Mouse (Mus musculus): ENCODE data around the gene Cmpk1. TPM values are rescaled to one million over a fixed set of nuclear protein-coding genes. Genes with fewer than 3 reads are reported as not detected.

Cmpk1 gene
- polyA plus RNA-seq, 1 experiment from 2014 or later: 57.4 TPM

- Histone ChIP-seq H3K4me3 (no peak overlapping the region), H3K9ac (no peak overlapping the region), H3K27ac (replicated peaks) (no peak overlapping the region), H3K4me1 (no peaks in the 10 kb centered on the region), H3K9me3 (no peaks in the 10 kb centered on the region), H3K27me3 (replicated peaks) (peaks cover 75% of the 10 kb centered on the region), H3K4me2 (no peak overlapping the region), H3K36me3 (no peaks in the 10 kb centered on the region)
- WGBS: 42% methylated on average over 5 of the region's 5 CpGs
- ATAC-seq (ENCODE audit: extremely low read depth, insufficient number of reproducible peaks, low FRiP score, low TSS enrichment): no peak
These were observed 42.0 kb downstream of the Cmpk1 start for GRCm38 (mm10) chr4:114945021-114945420.

- Histone ChIP-seq H3K4me3 (no peak overlapping the region), H3K27ac (replicated peaks) (no peak overlapping the region), H3K36me3 (no peaks in the 10 kb centered on the region), H3K9me3 (no peaks in the 10 kb centered on the region), H3K9ac (no peak overlapping the region), H3K4me1 (no peaks in the 10 kb centered on the region), H3K27me3 (replicated peaks) (peaks cover 72% of the 10 kb centered on the region), H3K4me2 (no peak overlapping the region)
- no peak for ATAC-seq (ENCODE audit: extremely low read depth, insufficient number of reproducible peaks, low FRiP score, low TSS enrichment)
- WGBS: 65% methylated on average over 8 of the region's 8 CpGs
These were observed 44.5 kb downstream of the Cmpk1 start for GRCm38 (mm10) chr4:114942583-114942982.

GRCm38 (mm10) chr4:114942112-114942511 lies 44.9 kb downstream of the Cmpk1 start:
- H3K4me2 ChIP-seq: no peak overlapping the region
- no peak for ATAC-seq (ENCODE audit: extremely low read depth, insufficient number of reproducible peaks, low FRiP score, low TSS enrichment)
- H3K4me3 ChIP-seq: no peak overlapping the region
- no peaks in the 10 kb centered on the region for H3K4me1 ChIP-seq
- no peaks in the 10 kb centered on the region for H3K36me3 ChIP-seq
- WGBS: 56% methylated on average over 4 of the region's 4 CpGs
- no peak overlapping the region for H3K9ac ChIP-seq
- no peak overlapping the region for H3K27ac ChIP-seq (replicated peaks)
- no peaks in the 10 kb centered on the region for H3K9me3 ChIP-seq
- peaks cover 74% of the 10 kb centered on the region for H3K27me3 ChIP-seq (replicated peaks)

- ATAC-seq (ENCODE audit: extremely low read depth, insufficient number of reproducible peaks, low FRiP score, low TSS enrichment): no peak
- Histone ChIP-seq H3K4me1 (no peaks in the 10 kb centered on the region), H3K9ac (no peak overlapping the region), H3K36me3 (no peaks in the 10 kb centered on the region), H3K4me3 (no peak overlapping the region), H3K27ac (replicated peaks) (no peak overlapping the region), H3K9me3 (no peaks in the 10 kb centered on the region), H3K27me3 (replicated peaks) (peaks cover 68% of the 10 kb centered on the region), H3K4me2 (no peak overlapping the region)
- 69% methylated on average over 4 of the region's 4 CpGs for WGBS
These were observed 45.7 kb downstream of the Cmpk1 start for GRCm38 (mm10) chr4:114941311-114941710.

GRCm38 (mm10) chr4:114938248-114938647 lies 48.8 kb downstream of the Cmpk1 start:
- Histone ChIP-seq H3K4me1 (no peaks in the 10 kb centered on the region), H3K27me3 (replicated peaks) (peaks cover 69% of the 10 kb centered on the region), H3K4me2 (no peak overlapping the region), H3K4me3 (no peak overlapping the region), H3K9ac (no peak overlapping the region), H3K9me3 (no peaks in the 10 kb centered on the region), H3K36me3 (no peaks in the 10 kb centered on the region), H3K27ac (replicated peaks) (no peak overlapping the region)
- ATAC-seq (ENCODE audit: extremely low read depth, insufficient number of reproducible peaks, low FRiP score, low TSS enrichment): no peak
- 46% methylated on average over 3 of the region's 3 CpGs for WGBS

GRCm38 (mm10) chr4:114937459-114938047 lies 49.5 kb downstream of the Cmpk1 start:
- peaks cover 71% of the 10 kb centered on the region for H3K27me3 ChIP-seq (replicated peaks)
- WGBS: 50% methylated on average over 4 of the region's 4 CpGs
- no peaks in the 10 kb centered on the region for H3K9me3 ChIP-seq
- H3K9ac ChIP-seq: no peak overlapping the region
- no peak overlapping the region for H3K4me3 ChIP-seq
- H3K27ac ChIP-seq (replicated peaks): no peak overlapping the region
- no peak overlapping the region for H3K4me2 ChIP-seq
- ATAC-seq (ENCODE audit: extremely low read depth, insufficient number of reproducible peaks, low FRiP score, low TSS enrichment): no peak
- H3K36me3 ChIP-seq: no peaks in the 10 kb centered on the region
- H3K4me1 ChIP-seq: no peaks in the 10 kb centered on the region

GRCm38 (mm10) chr4:114934188-114934587 lies 52.9 kb downstream of the Cmpk1 start:
- ATAC-seq (ENCODE audit: extremely low read depth, insufficient number of reproducible peaks, low FRiP score, low TSS enrichment): no peak
- Histone ChIP-seq H3K4me1 (no peaks in the 10 kb centered on the region), H3K9ac (no peak overlapping the region), H3K9me3 (no peaks in the 10 kb centered on the region), H3K4me2 (no peak overlapping the region), H3K27me3 (replicated peaks) (peaks cover 83% of the 10 kb centered on the region), H3K4me3 (no peak overlapping the region), H3K27ac (replicated peaks) (no peak overlapping the region), H3K36me3 (no peaks in the 10 kb centered on the region)
- WGBS: 74% methylated on average over 6 of the region's 6 CpGs

GRCm38 (mm10) chr4:114932747-114933146 lies 54.3 kb downstream of the Cmpk1 start:
- ATAC-seq (ENCODE audit: extremely low read depth, insufficient number of reproducible peaks, low FRiP score, low TSS enrichment): no peak
- H3K4me2 ChIP-seq: no peak overlapping the region
- 74% methylated on average over 4 of the region's 4 CpGs for WGBS

GRCm38 (mm10) chr4:114929155-114929554 lies 57.9 kb downstream of the Cmpk1 start:
- no peak overlapping the region for H3K27ac ChIP-seq (replicated peaks)
- H3K9ac ChIP-seq: no peak overlapping the region
- WGBS: 45% methylated on average over 15 of the region's 15 CpGs
- peaks cover 12% of the 10 kb centered on the region for H3K4me1 ChIP-seq
- H3K4me2 ChIP-seq: no peak overlapping the region
- H3K36me3 ChIP-seq: no peaks in the 10 kb centered on the region
- H3K27me3 ChIP-seq (replicated peaks): peaks cover 95% of the 10 kb centered on the region
- ATAC-seq (ENCODE audit: extremely low read depth, insufficient number of reproducible peaks, low FRiP score, low TSS enrichment): no peak
- H3K4me3 ChIP-seq: no peak overlapping the region
- no peaks in the 10 kb centered on the region for H3K9me3 ChIP-seq

More at GRCm38 (mm10) chr4:114932747-114933146, 54.3 kb downstream of the Cmpk1 start:
- no peak overlapping the region for H3K9ac ChIP-seq
- peaks cover 85% of the 10 kb centered on the region for H3K27me3 ChIP-seq (replicated peaks)
- H3K27ac ChIP-seq (replicated peaks): no peak overlapping the region
- no peaks in the 10 kb centered on the region for H3K4me1 ChIP-seq
- H3K9me3 ChIP-seq: no peaks in the 10 kb centered on the region
- H3K4me3 ChIP-seq: no peak overlapping the region
- H3K36me3 ChIP-seq: no peaks in the 10 kb centered on the region

GRCm38 (mm10) chr4:114925917-114926312 lies 61.1 kb downstream of the Cmpk1 start, which contains the start of gene Foxe3:
Foxe3 (minus strand) TSS chr4:114926013.
- Histone ChIP-seq H3K4me3 (peak within 1 kb of the TSS; percentile 56), H3K27ac (replicated peaks) (no peak within 1 kb of the TSS), H3K9me3 (no peaks in the 10 kb centered on the region), H3K4me2 (peak within 1 kb of the TSS; percentile 76), H3K4me1 (peaks cover 12% of the 10 kb centered on the region), H3K36me3 (no peaks in the 10 kb centered on the region), H3K9ac (peak within 1 kb of the TSS; percentile 50), H3K27me3 (replicated peaks) (peaks cover 94% of the 10 kb centered on the region)
- 2% methylated on average over 25 of the region's 25 CpGs for WGBS
- no peak for ATAC-seq (ENCODE audit: extremely low read depth, insufficient number of reproducible peaks, low FRiP score, low TSS enrichment)

- under 1% methylated on average over 121 of the region's 125 CpGs for WGBS
- Histone ChIP-seq H3K9me3 (no peaks in the 10 kb centered on the region), H3K9ac (peak overlapping the region; percentile 50), H3K27me3 (replicated peaks) (peaks cover 91% of the 10 kb centered on the region), H3K36me3 (no peaks in the 10 kb centered on the region), H3K4me1 (peaks cover 12% of the 10 kb centered on the region), H3K4me3 (peak overlapping the region; percentile 56), H3K4me2 (peak overlapping the region; percentile 76), H3K27ac (replicated peaks) (no peak overlapping the region)
- ATAC-seq (ENCODE audit: extremely low read depth, insufficient number of reproducible peaks, low FRiP score, low TSS enrichment): no peak
These were observed 61.8 kb downstream of the Cmpk1 start for GRCm38 (mm10) chr4:114924971-114925916.

All from heart, embryonic 13.5 days (tissue).